Mouse (Mus musculus) adrenal gland, adult 2 months (tissue): Measurements from ENCODE around the gene Plekhm3. TPM values are rescaled to one million over a fixed set of nuclear protein-coding genes. Genes with fewer than 3 reads are reported as not detected.
A peak's percentile ranks its signal among the peaks of the same experiment; 100 is the strongest.
"Not testable (repeated sequence)": the region's sequence is repeated elsewhere in the genome, so short reads cannot be mapped to it uniquely, and the experiment has no call there.

ENCODE experiments used
- DNase-seq: peaks from one replicate; pipeline ENCODE4 v3.0.0; 2021
- long read RNA-seq: library from polyadenylated mRNA; stranded (forward); transcript quantifications from one replicate; pipeline ENCODE4 v2.0.0, GENCODE M21; 2021
- polyA plus RNA-seq: library from polyadenylated mRNA; depleted of rRNA; stranded (reverse); fragments of >200 nt; gene quantifications from 2 replicates; pipeline ENCODE4 v1.2.3, GENCODE M21; 2012; rRNA removed
- total RNA-seq, 2 experiments: library from RNA; stranded (reverse); gene quantifications; 2 replicates each; pipeline ENCODE4 v1.2.3; 2021

Gene Plekhm3
- total RNA-seq, result 10 to 100 TPM; 12.7 to 21.4 TPM
- 3.8 and 3.9 TPM in 2 replicates for polyA plus RNA-seq
- long read RNA-seq, partial matches to known transcripts, result 0 of 3 reads
- long read RNA-seq, other reads (novel, unspliced or antisense), result 3 of 3 reads

DNA sequence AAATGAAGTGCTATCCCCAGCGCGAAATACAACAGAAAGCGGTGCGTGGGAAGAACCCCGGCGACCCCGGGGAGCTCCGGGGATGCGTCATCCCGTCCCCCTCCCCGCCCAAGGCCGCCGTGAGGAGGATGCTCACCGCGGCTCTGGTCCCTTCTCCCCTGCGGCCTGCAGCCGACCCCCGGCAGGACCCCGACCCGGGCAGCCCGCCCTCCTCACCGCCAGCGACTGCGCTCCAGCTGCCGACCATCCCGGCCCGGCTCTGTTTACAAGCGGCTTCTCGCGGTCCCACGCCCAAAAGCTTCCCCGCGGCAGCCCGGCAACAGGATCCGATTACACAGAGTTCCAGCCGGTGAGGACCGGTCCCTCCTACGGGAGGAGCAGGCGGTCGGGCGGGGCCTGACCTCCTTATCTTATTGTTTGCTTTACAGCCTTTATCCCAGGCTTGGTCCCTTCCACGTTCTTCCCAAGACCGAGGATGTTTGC lies at the start of gene Plekhm3:
Gene Plekhm3 (minus strand): TSS at position 346 of the 483 bp plus-strand sequence.
- peak; percentile 90 for DNase-seq

DNA sequence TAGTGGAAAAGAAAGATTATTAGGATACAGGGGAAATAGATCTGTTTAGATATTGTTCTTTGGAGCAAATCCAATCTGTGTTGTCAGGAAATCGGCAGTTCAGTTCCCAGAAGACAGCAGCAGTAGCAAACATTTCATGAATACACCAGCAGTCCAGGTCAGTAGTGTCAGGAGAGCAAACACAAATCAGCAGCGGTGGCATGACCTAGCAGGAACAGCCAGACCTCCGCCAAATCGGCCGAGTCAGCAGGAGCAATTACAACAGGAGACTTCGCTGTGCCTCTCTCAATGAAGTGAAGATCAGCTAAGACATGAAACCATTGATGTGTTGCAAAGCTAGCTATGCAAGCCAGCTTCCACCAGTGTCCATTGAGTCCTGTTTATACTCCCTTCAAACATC lies 49.0 kb upstream of the Plekhm3 start:
- DNase-seq, result no peak

DNA sequence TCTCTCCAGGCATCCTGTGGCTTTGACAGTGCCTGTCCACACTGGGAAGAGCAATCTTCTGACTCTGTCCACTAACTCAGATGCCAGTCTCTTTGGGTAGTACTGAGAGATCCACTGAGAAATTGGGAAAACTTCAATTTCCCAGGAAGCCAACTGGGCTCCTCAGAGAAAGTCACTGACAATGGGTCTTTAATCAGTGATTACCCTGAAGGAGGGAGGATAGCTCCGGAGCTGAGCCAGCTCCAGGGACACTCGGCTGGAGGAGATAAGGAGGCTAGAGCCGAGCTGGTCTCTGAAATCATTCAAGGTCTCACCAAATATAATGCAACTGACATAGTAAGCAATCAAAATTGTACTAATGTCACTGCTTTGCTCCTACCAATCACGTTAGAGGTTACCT lies 47.9 kb upstream of the Plekhm3 start:
- DNase-seq, result no peak

DNA sequence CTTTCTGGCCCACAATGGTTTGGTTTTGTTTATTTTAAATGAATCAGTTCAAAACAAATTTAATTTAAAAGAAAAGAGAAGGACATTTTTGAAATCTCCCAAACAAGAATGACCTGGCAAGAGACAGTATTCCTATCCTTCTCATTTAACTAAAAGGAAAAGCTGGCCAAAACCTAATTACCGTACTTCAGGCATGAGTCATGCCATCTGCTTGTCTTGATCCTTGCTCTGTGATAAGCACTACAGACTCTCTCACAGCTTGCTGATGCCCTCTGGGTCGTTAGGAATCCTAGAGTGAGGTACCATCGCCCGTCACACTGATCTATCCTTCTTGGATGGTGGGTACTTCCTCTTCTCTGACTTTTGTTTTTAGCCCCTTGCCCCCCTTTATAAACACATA lies 36.6 kb upstream of the Plekhm3 start:
- no peak for DNase-seq

DNA sequence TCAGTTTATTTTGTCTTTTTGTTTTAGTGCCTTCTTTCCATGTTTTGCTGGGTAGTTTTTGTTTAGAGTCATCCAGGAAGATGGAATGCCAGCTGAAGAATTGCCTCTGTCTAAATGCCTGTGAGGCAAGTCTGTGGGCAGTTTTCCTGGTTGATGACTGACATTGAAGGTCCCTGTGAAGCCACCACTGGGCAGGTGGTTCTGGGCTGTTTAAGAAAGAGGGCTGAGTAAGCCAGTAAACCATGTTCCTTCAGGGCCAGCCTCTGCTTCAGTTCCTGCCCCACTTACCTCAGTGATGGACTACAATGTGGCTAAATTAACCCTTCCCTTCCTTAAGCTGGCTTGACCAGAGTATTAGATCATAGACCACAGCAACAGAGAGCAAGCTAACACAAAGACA lies 31.6 kb upstream of the Plekhm3 start:
- no peak for DNase-seq

DNA sequence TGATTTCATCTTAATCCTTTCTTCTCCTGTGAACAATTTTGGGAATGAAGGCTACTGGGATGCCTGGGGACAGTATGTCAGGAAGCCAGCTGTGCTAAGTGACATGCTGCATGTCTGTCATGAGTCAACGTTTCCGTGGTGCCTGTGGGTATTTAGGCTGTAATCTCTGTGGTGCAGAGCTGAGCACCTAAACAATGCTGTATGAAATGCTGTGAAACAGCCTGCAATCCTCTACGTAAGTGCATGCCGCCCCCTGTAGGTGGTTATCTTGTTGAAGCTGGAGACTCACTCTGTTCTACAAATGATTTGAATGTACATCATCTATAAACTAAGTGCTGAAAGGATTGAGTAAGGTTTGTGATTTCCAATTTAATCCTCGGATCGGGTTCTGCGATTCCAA lies 29.5 kb upstream of the Plekhm3 start:
- DNase-seq, result peak; percentile 72

DNA sequence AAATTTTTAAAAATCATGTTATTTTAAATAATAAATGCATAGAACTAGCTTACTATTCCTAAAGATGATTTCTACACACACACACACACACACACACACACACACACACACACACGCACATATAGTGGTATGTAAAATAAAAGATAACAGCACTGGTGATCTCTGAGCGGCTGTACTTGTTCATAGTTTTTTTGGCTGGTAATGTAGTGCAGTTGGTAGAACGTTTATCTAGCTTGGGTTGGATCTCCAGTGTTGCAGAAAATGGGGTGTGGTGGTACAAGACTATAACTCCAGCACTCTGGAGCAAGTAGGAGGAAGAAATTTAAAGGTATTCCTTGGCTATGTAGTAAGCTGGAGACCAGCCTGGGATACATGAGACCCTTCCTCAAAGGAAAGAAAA lies 26.6 kb upstream of the Plekhm3 start:
- DNase-seq, result no peak

DNA sequence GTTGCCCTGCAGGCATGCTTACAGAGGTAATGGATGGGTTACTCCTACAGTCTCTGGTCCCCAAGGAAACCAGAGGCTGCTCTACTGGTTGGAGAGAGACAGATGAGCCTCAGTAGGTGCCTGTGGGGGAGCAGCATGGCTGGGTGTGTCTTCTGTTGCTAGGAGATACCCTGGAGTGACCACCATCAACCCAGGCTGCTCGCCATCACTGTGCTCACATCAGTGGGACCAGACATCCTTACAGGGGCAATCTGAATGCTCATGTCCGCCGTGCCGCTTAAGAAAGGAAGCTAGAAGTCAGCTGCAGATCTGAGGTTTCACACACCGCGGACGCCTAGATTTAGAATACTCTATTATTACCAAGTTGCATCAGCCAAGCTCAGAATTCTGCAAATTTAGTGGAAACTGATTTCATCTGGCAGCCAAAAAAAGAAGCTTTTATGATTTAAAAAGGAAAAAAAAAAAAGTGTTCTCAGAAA lies 21.7 kb upstream of the Plekhm3 start:
- no peak for DNase-seq

DNA sequence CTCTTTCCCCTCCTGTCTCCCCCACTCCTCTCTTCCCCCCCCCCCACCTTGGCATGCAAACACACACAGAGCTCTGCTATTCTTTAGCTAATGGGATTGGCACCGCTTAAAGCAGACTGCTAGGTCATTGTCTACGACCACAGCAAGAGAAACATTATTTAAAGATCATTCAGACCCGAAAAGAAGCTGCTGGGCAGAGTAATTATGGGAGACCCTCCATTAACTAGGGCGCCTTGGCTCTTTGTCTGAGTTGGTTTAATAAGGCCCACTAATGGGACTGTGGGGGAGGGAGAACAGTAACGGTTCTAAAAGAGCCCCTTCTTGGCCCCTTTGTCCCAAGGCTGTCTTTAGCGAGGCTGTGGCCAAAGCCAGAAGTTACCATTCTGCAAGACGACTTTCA lies 18.7 kb upstream of the Plekhm3 start:
- no peak for DNase-seq

DNA sequence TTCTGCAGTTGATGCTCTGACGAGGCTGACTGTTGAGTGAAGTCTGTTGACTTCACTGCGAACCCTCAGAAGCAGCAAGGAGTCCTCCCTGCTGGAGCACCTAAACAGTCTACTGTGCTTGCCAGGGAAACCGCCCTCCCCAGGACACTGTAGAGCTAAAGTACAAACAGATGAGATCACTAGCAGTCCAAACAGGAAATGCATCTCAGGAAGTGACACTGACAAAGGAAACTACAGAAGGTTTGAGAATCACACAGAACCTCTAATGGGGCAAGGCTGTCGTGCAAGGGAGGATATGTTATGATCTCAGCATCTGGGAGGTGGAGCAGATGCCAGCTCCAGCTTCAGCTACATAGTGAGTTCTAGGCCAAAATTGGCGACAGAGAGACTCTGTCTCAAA lies 14.1 kb upstream of the Plekhm3 start:
- DNase-seq, result peak; percentile 18

DNA sequence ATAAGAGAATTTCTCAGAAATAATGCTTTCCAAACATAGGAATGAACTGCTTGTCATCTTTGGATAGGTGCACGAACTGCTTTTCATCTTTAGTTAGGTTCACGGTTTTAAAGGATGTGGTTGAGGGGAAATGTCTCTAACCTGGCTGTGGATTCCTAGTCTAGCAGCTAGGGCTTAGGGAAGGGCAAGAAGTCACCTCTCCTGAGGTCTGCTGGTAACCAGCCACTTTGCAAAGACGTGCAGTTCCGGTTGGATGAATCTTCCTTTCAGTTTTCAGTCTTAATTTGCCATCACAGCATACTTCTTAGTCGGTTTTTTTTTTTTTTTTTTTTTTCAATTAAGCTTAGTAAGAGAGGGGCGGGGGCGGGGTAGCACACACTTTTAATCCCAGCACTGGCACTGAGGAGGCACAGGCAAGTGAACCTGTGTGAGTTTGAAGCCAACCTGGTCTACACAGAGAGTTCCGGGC lies 431 bp upstream of the Plekhm3 start:
- DNase-seq, result no peak

DNA sequence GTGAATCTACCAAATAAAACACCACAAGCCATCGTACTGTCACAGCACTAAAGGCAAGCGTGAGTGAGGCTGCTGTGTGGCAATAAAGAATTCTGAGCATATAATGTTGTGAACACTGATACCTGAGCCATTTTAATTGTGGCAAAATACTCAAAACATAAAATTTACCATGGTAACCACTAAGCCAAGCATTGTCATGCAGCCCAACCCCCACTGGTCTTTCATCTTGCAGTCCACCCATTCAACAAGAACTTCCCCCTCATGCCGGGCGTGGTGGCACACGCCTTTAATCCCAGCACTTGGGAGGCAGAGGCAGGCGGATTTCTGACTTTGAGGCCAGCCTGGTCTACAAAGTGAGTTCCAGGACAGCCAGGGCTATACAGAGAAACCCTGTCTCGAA lies 1.8 kb downstream of the Plekhm3 start:
- DNase-seq, result not testable (repeated sequence)

DNA sequence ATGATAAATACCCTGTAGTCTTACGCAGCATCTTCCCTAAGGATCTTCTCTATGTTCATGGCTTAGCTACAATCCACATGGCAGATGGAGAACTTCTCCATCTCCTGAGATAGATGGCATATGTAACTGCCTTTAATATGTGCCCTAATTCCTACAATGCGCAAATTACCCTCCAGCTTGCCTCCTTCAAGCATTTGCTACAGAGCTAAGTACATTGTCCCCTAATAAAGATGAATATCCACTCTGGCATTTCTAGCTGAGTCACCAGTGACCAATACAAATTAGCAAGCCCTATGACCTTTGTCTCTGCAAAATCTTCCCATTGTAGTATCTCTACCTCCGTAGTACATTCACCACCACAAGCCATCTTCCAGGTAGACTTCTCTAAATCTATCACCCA lies 6.4 kb downstream of the Plekhm3 start:
- DNase-seq, result peak; percentile 51

DNA sequence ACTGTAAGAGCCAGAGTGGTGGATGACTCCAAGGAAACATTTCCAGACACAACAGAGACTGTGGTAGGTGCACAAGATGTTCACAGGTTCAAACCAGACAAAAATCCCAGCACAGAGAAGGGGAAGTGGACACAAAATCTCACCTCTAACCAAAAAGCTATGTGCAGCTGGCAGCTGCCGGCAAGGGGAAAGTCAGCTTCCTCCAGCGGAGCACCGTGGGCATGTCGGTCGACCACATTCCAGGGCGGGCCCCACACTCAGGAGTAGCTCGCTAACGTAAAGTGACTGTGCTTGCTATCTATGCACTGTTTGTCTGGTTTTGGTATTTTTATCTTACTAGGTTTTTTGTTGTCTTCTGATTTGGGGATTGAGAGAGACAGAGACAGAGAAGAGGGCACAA lies 7.2 kb downstream of the Plekhm3 start:
- DNase-seq, result no peak

DNA sequence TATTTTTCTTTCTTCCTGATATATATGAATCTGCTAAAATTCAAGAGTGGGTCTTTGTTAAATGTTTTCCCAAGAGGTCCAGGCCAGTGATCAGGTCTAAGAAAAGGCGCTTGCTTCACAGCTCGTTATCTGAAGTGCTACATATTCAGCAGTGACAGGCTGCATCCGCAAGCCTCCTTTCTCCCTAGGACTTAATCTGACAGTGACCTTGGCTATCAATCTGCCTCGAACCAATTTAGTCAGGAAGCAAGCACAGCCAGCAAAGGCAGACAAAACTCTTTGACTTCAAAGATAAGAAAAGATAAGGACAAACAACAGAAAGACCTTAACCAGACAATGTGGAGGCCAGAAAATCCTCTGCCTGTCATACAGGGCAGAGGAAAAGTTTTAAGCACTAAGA lies 10.5 kb downstream of the Plekhm3 start:
- peak; percentile 61 for DNase-seq

DNA sequence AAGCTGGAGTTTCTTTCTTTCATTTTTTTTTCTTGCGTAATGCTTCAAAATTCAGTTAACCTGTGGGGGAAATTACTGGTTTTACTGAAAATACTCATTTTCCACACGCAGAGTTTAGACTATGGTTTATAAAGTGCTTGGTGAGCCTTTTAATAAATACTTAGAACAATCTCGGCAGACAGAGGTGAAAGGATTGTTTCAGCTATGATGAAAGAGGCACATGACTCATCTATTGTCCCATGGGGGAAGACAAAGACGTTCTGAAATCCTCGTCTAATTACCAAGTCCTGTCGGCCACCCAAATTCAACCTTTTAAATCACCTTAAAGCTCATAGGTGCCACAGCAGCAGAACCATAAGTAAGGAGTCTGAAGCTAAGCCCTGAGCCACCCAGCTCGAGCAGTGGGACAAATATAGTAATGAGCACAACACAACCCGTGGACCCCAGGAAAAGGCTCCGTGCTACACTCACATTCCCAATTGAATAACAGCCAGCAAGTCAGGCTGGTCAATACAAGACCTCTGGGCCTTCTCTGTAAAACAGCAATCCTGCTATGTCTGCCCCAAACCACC lies 11.3 kb downstream of the Plekhm3 start:
- DNase-seq, result peak; percentile 16

DNA sequence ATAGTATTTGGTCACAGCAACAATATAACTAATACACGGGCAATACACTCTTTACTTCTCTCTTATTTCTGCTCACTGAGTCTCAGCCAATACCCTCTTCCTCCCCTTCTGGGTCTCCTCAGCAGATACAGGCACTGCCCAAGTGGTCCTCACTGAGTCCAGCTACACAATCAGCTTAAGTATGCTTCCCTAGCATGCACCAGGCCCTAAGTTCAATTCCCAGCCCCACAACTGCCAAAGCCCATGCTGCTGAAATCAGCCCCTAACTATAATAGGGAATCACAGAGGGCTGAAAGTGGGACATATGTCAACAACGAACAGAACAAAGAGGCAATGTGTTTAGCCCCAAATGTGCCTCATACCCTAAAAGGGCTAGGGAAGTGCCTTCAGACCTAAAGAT lies 11.9 kb downstream of the Plekhm3 start:
- DNase-seq, result no peak

DNA sequence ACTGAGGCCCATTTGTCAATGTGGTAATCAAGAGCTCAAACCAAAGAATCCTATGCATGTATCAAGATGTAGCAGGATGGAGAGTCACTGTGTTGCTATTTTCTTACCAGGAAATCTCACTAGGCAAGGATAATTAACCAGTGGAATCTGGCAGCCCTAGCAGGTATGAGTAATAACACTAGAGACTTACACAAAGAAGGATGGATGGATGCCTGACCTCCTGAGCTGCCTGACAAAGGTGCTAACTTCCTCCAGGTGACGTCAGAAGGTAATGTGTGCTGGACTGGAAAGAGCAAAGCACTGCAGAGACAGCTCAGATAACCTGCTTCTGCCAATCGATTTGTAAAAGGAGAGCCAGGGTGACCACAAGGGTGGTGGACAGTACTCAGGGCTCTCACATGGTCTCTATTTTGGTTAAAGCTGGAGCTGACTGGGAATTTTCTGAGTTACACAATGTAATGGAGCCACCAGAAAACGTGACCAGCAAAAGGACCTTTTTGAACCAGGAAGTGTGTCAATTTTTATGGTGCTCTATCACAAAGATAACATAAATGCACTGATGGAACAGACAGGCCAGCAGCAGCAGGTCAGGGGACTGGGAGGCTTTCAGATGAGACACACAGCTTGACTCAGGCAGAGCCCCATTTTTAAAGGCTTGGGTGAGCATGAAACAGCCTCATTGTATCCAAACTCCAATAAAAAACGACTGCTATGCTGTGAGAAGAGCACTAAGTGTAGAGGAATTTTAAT lies 14.4 kb downstream of the Plekhm3 start:
- DNase-seq, result no peak

DNA sequence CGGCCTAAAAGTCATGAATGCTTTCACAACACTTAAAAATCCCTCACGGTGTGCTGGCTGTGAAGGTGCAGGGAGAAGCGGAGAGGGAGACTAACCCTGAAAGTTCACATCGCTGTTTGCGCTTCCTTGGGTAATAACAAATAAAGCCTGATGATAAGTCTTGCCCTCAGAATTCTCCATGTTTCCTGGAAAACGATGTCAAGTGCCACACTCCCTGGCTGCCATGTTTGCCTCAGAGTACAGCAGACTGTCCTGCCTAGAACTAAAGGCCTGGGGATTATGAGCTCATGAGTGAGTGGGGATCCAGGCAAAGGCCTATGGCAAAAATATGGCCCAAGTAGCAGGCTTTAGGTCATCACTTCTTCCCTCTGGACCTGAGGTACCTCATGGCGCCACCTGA lies 17.7 kb downstream of the Plekhm3 start:
- no peak for DNase-seq

DNA sequence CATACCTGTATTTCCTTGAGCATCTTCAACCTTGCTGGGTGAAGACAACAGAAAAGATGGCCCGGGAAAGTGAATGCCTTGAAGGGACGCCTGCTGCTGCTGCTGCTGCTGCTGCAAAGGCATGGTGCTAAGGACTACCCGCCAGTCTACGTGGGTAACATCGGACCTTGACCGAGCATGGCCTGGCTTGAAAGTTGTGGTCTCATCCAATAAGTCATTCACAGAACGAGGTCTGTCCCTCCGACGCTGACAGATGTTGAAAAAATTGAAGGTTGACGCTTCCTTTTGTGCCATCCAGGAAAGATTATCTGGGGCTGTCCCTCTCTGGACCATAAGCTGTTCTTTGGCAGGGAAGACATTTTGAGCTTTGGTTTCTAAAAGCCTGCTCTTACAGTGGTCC lies 18.9 kb downstream of the Plekhm3 start:
- DNase-seq, result peak; percentile 57

DNA sequence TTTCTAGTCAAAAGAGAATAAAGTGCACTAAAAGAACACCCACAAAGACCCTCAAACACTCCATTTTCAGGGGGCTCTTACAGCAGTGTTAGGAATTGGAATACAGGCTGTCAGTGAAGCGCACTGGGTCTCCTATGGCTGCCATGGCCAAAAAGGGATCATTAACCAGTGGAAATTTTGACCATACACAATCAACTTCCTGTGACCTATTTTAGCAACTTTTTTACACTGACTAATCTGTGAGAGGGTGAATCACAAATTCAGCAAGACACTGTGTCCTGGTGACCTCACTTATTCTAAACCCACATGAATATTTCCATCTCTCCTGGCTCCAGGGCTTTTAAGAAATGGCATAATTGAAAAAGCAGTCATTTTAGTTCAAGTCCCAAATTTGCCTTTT lies 23.7 kb downstream of the Plekhm3 start:
- peak; percentile 27 for DNase-seq

DNA sequence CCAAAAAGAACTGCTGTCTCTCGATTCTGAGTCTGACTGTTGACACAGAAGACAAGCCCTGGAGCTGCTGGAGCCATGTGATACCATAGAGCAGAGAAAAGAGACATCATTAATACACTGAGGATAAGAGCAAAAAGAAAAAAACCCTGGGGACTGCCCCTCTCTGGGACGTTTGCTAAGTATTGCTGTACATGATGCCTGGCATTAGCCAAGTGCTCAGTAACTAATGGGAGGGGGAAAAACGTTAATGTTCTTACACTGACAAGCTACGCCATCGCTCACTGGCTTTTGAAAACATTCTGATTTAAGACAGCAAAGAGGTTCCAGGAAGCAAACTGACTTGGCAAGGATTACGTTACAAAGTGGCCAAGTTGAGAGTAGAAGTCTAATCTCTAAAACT lies 26.5 kb downstream of the Plekhm3 start:
- DNase-seq, result no peak

DNA sequence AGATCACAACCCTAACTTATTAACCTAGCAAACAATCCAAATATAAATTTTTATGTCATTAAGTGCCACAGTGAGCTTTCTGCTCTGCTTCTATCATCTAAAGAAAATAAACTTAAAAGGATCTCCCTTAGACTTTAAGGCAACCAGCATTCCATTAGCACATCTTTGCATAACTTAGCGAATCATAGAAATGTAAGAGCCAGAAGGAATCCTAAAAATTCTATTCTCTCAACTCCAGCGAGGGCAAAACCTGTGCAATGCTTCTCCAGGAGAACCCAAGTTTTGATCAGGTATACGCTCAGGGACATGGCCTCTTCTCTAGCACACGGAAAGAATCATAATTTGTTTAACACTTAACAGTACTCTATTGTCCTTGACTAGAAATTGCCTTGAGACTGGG lies 27.0 kb downstream of the Plekhm3 start:
- DNase-seq, result no peak

DNA sequence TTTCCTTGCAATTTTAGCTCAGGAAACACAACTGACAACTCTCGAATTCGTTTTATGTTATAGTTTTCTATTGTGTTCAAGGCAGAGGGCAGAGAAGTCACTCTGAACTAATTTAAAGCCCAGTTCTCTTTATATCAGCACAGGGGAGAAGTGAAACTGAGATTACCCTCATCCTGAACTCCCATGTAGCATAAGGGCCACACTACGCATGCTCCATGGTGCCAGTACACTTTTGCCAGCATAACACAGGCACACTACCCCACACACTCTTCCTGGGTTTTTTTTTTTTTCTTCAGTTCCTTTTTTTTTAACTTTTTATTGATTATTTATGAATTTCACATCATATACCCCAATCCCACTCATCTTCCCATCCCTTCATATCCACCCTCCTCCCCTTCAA lies 28.1 kb downstream of the Plekhm3 start:
- no peak for DNase-seq
